Mouse (Mus musculus) embryonic fibroblast, embryonic 13.5 days (primary cell): ENCODE results near the gene Muc13.

Experiments
- CTCF ChIP-seq: IDR thresholded peaks from 2 replicates; pipeline ENCODE4 v1.5.1; 2011; ENCODE audit warnings: mild to moderate bottlenecking, control low read depth, low read length, moderate library complexity, borderline replicate concordance; ENCODE audit not compliant: insufficient read depth
- POLR2A ChIP-seq: IDR thresholded peaks from 2 replicates; pipeline ENCODE4 v1.6.1; 2011; ENCODE audit warnings: low read depth, mild to moderate bottlenecking, control low read depth, low read length, moderate library complexity

DNA sequence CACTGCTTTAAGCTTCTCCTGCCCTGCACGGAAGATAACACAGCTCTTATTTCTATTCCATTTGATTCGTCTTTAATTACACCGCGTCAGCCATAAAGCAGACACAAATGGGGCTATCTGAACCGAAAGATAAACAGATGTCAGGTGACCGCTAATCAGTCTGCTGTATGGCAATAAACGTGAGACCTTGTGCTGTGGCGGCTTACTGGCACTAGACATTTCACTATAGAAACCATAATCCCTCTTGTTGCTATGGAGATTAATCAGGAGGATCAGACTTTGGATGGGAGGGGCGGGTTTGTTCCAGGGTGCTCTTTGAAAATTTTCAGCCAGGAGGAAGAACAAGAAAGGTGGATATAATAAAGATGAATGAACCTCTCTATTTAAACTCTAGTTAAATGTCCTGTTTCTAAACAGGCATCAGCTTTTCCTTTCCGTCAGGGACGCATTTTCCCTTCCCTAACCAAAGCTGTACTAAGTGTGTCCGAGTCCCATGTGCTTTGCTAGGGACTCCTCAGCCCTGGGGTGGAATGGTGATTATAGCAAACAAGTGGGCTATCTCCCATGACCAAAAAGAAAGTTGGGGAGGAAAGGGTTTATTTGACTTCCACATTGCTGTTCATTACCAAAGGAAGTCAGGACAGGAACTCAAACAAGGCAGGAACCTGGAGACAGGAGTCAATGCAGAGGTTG lies 29.2 kb upstream of the Muc13 start:
- no peak for TF ChIP-seq POLR2A
- no peak for TF ChIP-seq CTCF
